Mouse (Mus musculus): ENCODE measurements around the gene Grb2. TPM values are rescaled to one million over a fixed set of nuclear protein-coding genes. Genes with fewer than 3 reads are reported as not detected.

Gene Grb2
- polyA plus RNA-seq, 1 experiment from 2014 or later = 66.7 TPM

DNA sequence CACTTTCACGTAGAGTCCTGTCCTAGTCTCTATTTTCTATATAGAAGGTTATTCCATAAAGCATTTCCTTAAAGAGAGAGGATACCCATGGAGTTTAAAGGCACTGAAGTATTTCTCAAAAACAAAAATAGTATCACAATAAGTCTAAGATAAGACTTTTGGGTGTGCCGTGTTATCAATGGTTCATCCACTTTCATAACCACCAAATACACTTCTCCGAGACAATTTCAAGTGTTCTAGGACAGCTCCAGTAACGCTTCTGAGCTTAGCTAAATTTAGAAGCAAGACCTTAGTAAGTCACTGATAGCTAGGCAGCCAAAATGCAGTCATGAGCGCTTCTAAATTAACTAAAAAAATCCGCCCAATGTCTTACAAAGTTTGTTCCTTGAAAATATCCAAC lies 22.0 kb downstream of the Grb2 start:
- no peaks in the 10 kb centered on the region for H3K9me3 ChIP-seq (ENCODE audit: control insufficient read depth, low read length)
- peaks cover 34% of the 10 kb centered on the region for H3K36me3 ChIP-seq (ENCODE audit: control insufficient read depth, insufficient read depth, low read length)
- ATAC-seq (ENCODE audit: low read depth) = no peak
- peaks cover 12% of the 10 kb centered on the region; the same call in 1 of the 2 replicates for H3K4me1 ChIP-seq (ENCODE audit: control insufficient read depth, insufficient read depth, low read length)
- no peak for DNase-seq (ENCODE audit: low spot score)
- 90% methylated on average over 6 of the region's 6 CpGs for WGBS
- H3K4me3 ChIP-seq (ENCODE audit: low read depth, low read length) = no peak overlapping the region
- H3K9ac ChIP-seq (ENCODE audit: low read depth, low read length) = no peak overlapping the region
- H3K27me3 ChIP-seq (replicated peaks; ENCODE audit: control insufficient read depth, insufficient read depth, low read length) = no peaks in the 10 kb centered on the region
- H3K4me2 ChIP-seq (ENCODE audit: low read depth, low read length) = no peak overlapping the region
- H3K27ac ChIP-seq (replicated peaks; ENCODE audit: low read depth, low read length) = no peak overlapping the region

DNA sequence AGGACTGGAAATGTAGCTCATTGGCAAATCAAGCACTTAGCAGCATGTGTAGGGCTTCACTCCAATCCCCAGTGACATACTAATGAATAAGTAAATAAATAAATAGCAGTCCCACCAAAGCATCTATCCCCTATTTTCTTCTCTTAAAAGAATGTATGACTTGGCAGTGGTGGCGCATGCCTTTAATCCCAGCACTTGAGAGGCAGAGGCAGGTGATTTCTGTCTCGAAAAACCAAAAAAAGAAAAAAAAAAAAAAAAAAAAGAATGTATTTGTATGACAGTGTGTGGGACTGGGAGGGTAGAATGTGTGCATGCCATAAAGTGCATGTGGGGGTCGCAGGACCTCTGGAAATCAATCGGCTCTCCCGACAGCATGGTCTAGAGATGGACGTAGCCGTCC lies 22.4 kb downstream of the Grb2 start:
- no peak overlapping the region for H3K4me3 ChIP-seq (ENCODE audit: low read depth, low read length)
- no peak overlapping the region for H3K9ac ChIP-seq (ENCODE audit: low read depth, low read length)
- peak overlapping the region; percentile 44; the same call in 1 of the 2 replicates for H3K27ac ChIP-seq (replicated peaks; ENCODE audit: low read depth, low read length)
- H3K27me3 ChIP-seq (replicated peaks; ENCODE audit: control insufficient read depth, insufficient read depth, low read length) = no peaks in the 10 kb centered on the region
- H3K9me3 ChIP-seq (ENCODE audit: control insufficient read depth, low read length) = no peaks in the 10 kb centered on the region
- H3K4me2 ChIP-seq (ENCODE audit: low read depth, low read length) = no peak overlapping the region
- H3K4me1 ChIP-seq (ENCODE audit: control insufficient read depth, insufficient read depth, low read length) = peaks cover 12% of the 10 kb centered on the region; the same call in 1 of the 2 replicates
- 73% methylated on average over 7 of the region's 7 CpGs for WGBS
- ATAC-seq (ENCODE audit: low read depth) = no peak
- DNase-seq (ENCODE audit: low spot score) = no peak
- peaks cover 34% of the 10 kb centered on the region for H3K36me3 ChIP-seq (ENCODE audit: control insufficient read depth, insufficient read depth, low read length)

- Histone ChIP-seq H3K27me3 (replicated peaks; ENCODE audit: control insufficient read depth, insufficient read depth, low read length) (no peaks in the 10 kb centered on the region), H3K9ac (ENCODE audit: low read depth, low read length) (no peak overlapping the region), H3K4me2 (ENCODE audit: low read depth, low read length) (no peak overlapping the region), H3K27ac (replicated peaks; ENCODE audit: low read depth, low read length) (no peak overlapping the region), H3K4me1 (ENCODE audit: control insufficient read depth, insufficient read depth, low read length) (peaks cover 12% of the 10 kb centered on the region; the same call in 1 of the 2 replicates), H3K9me3 (ENCODE audit: control insufficient read depth, low read length) (no peaks in the 10 kb centered on the region), H3K4me3 (ENCODE audit: low read depth, low read length) (no peak overlapping the region), H3K36me3 (ENCODE audit: control insufficient read depth, insufficient read depth, low read length) (peaks cover 40% of the 10 kb centered on the region)
- ATAC-seq (ENCODE audit: low read depth) (0 out of 2 replicates have a peak, but pooled peaks have one; percentile 37), DNase-seq (ENCODE audit: low spot score) (peak; percentile 75)
- WGBS = 88% methylated on average over 6 of the region's 6 CpGs
Measured at GRCm38 (mm10) chr11:115684877-115685276, 23.5 kb downstream of the Grb2 start.

GRCm38 (mm10) chr11:115683326-115683725 lies 25.1 kb downstream of the Grb2 start:
- Histone ChIP-seq H3K4me2 (ENCODE audit: low read depth, low read length) (no peak overlapping the region), H3K9me3 (ENCODE audit: control insufficient read depth, low read length) (no peaks in the 10 kb centered on the region), H3K4me3 (ENCODE audit: low read depth, low read length) (no peak overlapping the region), H3K27ac (replicated peaks; ENCODE audit: low read depth, low read length) (no peak overlapping the region), H3K36me3 (ENCODE audit: control insufficient read depth, insufficient read depth, low read length) (peaks cover 31% of the 10 kb centered on the region), H3K4me1 (ENCODE audit: control insufficient read depth, insufficient read depth, low read length) (peaks cover 12% of the 10 kb centered on the region; the same call in 1 of the 2 replicates), H3K9ac (ENCODE audit: low read depth, low read length) (no peak overlapping the region), H3K27me3 (replicated peaks; ENCODE audit: control insufficient read depth, insufficient read depth, low read length) (no peaks in the 10 kb centered on the region)
- DNase-seq (ENCODE audit: low spot score) (no peak), ATAC-seq (ENCODE audit: low read depth) (no peak)
- WGBS = 92% methylated on average over 5 of the region's 5 CpGs

GRCm38 (mm10) chr11:115682411-115682810 lies 26.0 kb downstream of the Grb2 start:
- H3K27ac ChIP-seq (replicated peaks; ENCODE audit: low read depth, low read length) = no peak overlapping the region
- ATAC-seq (ENCODE audit: low read depth) (no peak), DNase-seq (ENCODE audit: low spot score) (no peak)
- no peak overlapping the region for H3K9ac ChIP-seq (ENCODE audit: low read depth, low read length)
- H3K4me2 ChIP-seq (ENCODE audit: low read depth, low read length) = no peak overlapping the region
- H3K36me3 ChIP-seq (ENCODE audit: control insufficient read depth, insufficient read depth, low read length) = peaks cover 36% of the 10 kb centered on the region
- peaks cover 12% of the 10 kb centered on the region; the same call in 1 of the 2 replicates for H3K4me1 ChIP-seq (ENCODE audit: control insufficient read depth, insufficient read depth, low read length)
- WGBS = 96% methylated on average over 3 of the region's 3 CpGs
- no peaks in the 10 kb centered on the region for H3K27me3 ChIP-seq (replicated peaks; ENCODE audit: control insufficient read depth, insufficient read depth, low read length)
- no peak overlapping the region for H3K4me3 ChIP-seq (ENCODE audit: low read depth, low read length)
- no peaks in the 10 kb centered on the region for H3K9me3 ChIP-seq (ENCODE audit: control insufficient read depth, low read length)

DNA sequence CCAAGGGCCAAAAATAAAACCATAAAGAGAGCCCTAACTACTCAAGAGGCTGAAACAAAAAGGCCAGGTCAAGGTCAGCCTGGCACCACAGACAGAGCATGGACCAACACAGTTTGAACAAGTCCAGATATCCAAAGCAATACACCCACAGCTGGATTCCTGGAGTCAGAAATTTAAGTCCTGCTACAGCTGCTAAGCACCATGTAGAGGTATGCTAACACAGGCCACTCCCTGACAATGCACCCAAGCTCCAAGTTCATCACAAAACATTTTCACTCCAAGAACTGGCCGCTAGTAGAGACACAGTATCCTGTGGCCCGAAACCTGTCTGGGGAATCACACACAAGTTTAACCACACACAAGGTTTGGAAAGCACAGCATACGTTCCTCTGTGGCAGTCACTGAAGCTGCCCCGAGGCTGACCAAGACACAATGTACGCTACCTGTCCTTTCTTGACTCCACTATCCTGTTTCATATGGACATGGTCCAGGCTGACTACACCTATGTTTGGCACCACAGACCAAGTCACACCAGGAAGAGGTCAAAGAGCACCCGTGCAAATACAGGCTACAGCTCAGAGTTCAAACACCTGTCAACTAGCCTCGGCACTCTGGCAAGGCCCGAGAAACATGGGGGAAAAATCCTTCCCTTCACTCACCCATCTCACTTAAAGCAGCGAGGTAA lies 28.7 kb downstream of the Grb2 start:
- DNase-seq (ENCODE audit: low spot score) (no peak), ATAC-seq (ENCODE audit: low read depth) (no peak)
- Histone ChIP-seq H3K27ac (replicated peaks; ENCODE audit: low read depth, low read length) (no peak overlapping the region), H3K9ac (ENCODE audit: low read depth, low read length) (no peak overlapping the region), H3K4me2 (ENCODE audit: low read depth, low read length) (no peak overlapping the region), H3K9me3 (ENCODE audit: control insufficient read depth, low read length) (no peaks in the 10 kb centered on the region), H3K4me1 (ENCODE audit: control insufficient read depth, insufficient read depth, low read length) (peaks cover 1% of the 10 kb centered on the region; the same call in 1 of the 2 replicates), H3K36me3 (ENCODE audit: control insufficient read depth, insufficient read depth, low read length) (peaks cover 37% of the 10 kb centered on the region), H3K27me3 (replicated peaks; ENCODE audit: control insufficient read depth, insufficient read depth, low read length) (no peaks in the 10 kb centered on the region), H3K4me3 (ENCODE audit: low read depth, low read length) (no peak overlapping the region)
- 89% methylated on average over 9 of the region's 9 CpGs for WGBS

DNA sequence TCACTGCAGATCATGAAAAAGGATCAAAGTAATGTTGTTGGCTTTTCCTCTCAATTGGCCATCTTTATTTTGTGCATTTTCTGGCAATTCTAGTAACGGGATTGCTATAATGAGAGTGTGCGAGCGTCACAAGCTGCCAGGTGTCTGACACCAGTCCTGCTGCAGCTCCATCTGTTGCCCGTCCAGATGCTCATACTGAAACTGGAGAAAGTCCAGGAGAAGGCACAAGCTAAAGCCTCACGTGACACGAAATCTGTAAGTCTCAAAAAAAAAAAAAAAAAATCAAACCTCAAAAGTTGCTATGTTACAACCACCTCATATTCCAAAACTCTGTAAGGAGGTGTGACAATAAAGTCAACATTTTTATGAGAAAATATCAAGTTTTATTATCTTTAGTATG lies 29.5 kb downstream of the Grb2 start:
- Histone ChIP-seq H3K4me1 (ENCODE audit: control insufficient read depth, insufficient read depth, low read length) (no peaks in the 10 kb centered on the region), H3K9me3 (ENCODE audit: control insufficient read depth, low read length) (no peaks in the 10 kb centered on the region), H3K4me2 (ENCODE audit: low read depth, low read length) (no peak overlapping the region), H3K27me3 (replicated peaks; ENCODE audit: control insufficient read depth, insufficient read depth, low read length) (no peaks in the 10 kb centered on the region), H3K36me3 (ENCODE audit: control insufficient read depth, insufficient read depth, low read length) (peaks cover 36% of the 10 kb centered on the region), H3K4me3 (ENCODE audit: low read depth, low read length) (no peak overlapping the region), H3K27ac (replicated peaks; ENCODE audit: low read depth, low read length) (no peak overlapping the region), H3K9ac (ENCODE audit: low read depth, low read length) (no peak overlapping the region)
- no peak for ATAC-seq (ENCODE audit: low read depth)
- DNase-seq (ENCODE audit: low spot score) = no peak
- WGBS = 89% methylated on average over 6 of the region's 6 CpGs

- Histone ChIP-seq H3K27me3 (replicated peaks; ENCODE audit: control insufficient read depth, insufficient read depth, low read length) (no peaks in the 10 kb centered on the region), H3K4me2 (ENCODE audit: low read depth, low read length) (no peak overlapping the region), H3K9me3 (ENCODE audit: control insufficient read depth, low read length) (no peaks in the 10 kb centered on the region), H3K4me3 (ENCODE audit: low read depth, low read length) (no peak overlapping the region), H3K4me1 (ENCODE audit: control insufficient read depth, insufficient read depth, low read length) (no peaks in the 10 kb centered on the region), H3K36me3 (ENCODE audit: control insufficient read depth, insufficient read depth, low read length) (peaks cover 23% of the 10 kb centered on the region), H3K27ac (replicated peaks; ENCODE audit: low read depth, low read length) (no peak overlapping the region), H3K9ac (ENCODE audit: low read depth, low read length) (no peak overlapping the region)
- WGBS = 87% methylated on average over 3 of the region's 3 CpGs
- ATAC-seq (ENCODE audit: low read depth) (no peak), DNase-seq (ENCODE audit: low spot score) (no peak)
Measured at GRCm38 (mm10) chr11:115677511-115677910, 30.9 kb downstream of the Grb2 start.

DNA sequence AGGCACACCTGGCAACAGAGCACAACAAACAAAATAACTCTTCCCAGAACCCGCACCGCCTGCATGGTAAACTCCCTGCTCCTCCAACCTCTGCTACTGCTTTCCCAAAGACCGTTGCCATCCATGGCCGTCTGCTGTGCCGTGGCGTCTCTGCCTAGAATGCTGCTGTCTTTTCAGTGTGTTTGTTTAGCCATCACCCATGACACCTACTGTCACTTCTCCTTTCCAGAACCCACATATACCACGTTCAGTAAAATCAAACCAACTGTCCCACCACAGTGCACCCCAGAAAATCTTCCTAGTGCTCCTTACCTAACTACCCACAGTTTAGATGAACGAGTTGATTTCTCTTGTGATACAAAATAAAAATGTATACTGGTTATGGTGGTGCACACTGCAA lies 31.7 kb downstream of the Grb2 start:
- Histone ChIP-seq H3K27me3 (replicated peaks; ENCODE audit: control insufficient read depth, insufficient read depth, low read length) (no peaks in the 10 kb centered on the region), H3K9ac (ENCODE audit: low read depth, low read length) (no peak overlapping the region), H3K36me3 (ENCODE audit: control insufficient read depth, insufficient read depth, low read length) (peaks cover 20% of the 10 kb centered on the region), H3K4me3 (ENCODE audit: low read depth, low read length) (no peak overlapping the region), H3K4me2 (ENCODE audit: low read depth, low read length) (no peak overlapping the region), H3K9me3 (ENCODE audit: control insufficient read depth, low read length) (no peaks in the 10 kb centered on the region), H3K27ac (replicated peaks; ENCODE audit: low read depth, low read length) (no peak overlapping the region), H3K4me1 (ENCODE audit: control insufficient read depth, insufficient read depth, low read length) (no peaks in the 10 kb centered on the region)
- 85% methylated on average over 8 of the region's 8 CpGs for WGBS
- no peak for DNase-seq (ENCODE audit: low spot score)
- ATAC-seq (ENCODE audit: low read depth) = no peak

Data from embryonic facial prominence, embryonic 14.5 days (tissue).